Mouse (Mus musculus): ENCODE results near the gene Dmwd. TPM values are rescaled to one million over a fixed set of nuclear protein-coding genes. Genes with fewer than 3 reads are reported as not detected.
A peak's percentile ranks its signal among the peaks of the same experiment; 100 is the strongest.

Gene Dmwd
- polyA plus RNA-seq, 1 experiment: 26.6 TPM

DNA sequence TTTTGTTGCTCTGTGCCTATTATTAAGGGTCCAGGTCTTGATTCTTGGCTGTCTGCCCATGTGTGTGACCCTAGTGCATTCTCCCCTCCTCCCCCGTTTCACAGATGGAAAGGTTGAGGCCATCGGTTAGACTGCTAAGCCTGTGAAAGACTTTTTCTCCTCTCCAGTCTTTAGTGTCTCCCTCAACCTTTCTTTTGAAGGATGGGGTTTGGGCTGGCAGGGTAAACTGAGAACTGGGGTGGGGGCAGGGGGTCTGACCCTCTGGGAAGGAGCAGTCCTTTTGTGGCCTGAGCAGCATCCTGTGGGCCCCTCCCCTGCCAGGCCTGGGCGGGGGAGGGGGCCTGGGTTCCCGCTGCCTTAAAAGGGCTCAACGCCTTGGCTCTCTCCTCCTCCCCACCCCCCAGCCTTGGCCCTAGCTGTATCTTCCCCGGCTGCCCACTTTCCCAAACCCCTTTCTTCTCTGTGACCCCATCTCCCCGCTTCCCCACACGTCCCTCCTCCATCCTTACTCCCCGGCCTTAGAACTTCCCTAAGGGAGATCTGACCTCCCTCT, 9.0 kb downstream of the Dmwd start:
- Histone ChIP-seq H3K4me3 (ENCODE audit: extremely low read depth, insufficient read depth, insufficient read length) (peak overlapping the region; percentile 2; the same call in 1 of the 2 replicates), H3K36me3 (ENCODE audit: control insufficient read depth, insufficient read depth, low read length) (peaks cover 1% of the 10 kb centered on the region; the same call in 1 of the 2 replicates), H3K27ac (ENCODE audit: insufficient read depth, low read length) (0 out of 2 replicates have a peak overlapping the region, but pooled peaks have one; percentile 1), H3K4me1 (ENCODE audit: control insufficient read depth, insufficient read depth, insufficient read length) (peaks cover 26% of the 10 kb centered on the region), H3K27me3 (ENCODE audit: control insufficient read depth, insufficient read depth, low read length) (peaks cover 10% of the 10 kb centered on the region; the same call in 1 of the 2 replicates)
- DNase-seq (ENCODE audit: low read depth in 1 of 2, low spot score in 2 of 2): no peak
- no peak for TF ChIP-seq POLR2A (IDR thresholded peaks at IDR 0.05; ENCODE audit: low read depth, low read length)
- no peak for TF ChIP-seq CTCF (IDR thresholded peaks at IDR 0.05; ENCODE audit: extremely low read depth, insufficient read depth, insufficient read length, insufficient replicate concordance)
- 25% methylated on average over 9 of the region's 9 CpGs for WGBS

DNA sequence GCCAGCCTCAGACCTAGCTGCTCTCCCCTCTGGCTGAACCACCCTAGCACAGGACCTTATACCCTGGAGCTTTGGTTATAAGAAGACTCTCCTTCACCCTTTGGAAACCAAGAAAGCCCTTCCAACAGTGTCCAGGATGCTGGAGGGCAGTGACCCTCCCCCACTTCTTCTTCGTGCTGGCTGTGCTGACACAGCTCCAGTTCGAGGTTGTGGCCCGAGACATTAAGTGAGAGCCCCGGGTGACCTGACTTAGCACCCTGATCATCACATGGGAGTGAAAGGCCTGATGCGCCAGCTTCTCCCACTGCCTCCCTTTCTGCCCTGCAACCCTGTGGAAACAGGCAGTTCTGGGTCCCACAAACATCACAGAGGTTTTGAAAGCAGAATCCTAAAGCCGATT, 9.5 kb downstream of the Dmwd start:
- Histone ChIP-seq H3K27me3 (ENCODE audit: control insufficient read depth, insufficient read depth, low read length) (peaks cover 10% of the 10 kb centered on the region; the same call in 1 of the 2 replicates), H3K4me1 (ENCODE audit: control insufficient read depth, insufficient read depth, insufficient read length) (peaks cover 26% of the 10 kb centered on the region), H3K36me3 (ENCODE audit: control insufficient read depth, insufficient read depth, low read length) (peaks cover 1% of the 10 kb centered on the region; the same call in 1 of the 2 replicates), H3K4me3 (ENCODE audit: extremely low read depth, insufficient read depth, insufficient read length) (0 out of 2 replicates have a peak overlapping the region, but pooled peaks have one; percentile 2), H3K27ac (ENCODE audit: insufficient read depth, low read length) (no peak overlapping the region)
- WGBS: 9% methylated on average over 6 of the region's 6 CpGs
- no peak for DNase-seq (ENCODE audit: low read depth in 1 of 2, low spot score in 2 of 2)
- TF ChIP-seq POLR2A (IDR thresholded peaks at IDR 0.05; ENCODE audit: low read depth, low read length) (no peak), CTCF (IDR thresholded peaks at IDR 0.05; ENCODE audit: extremely low read depth, insufficient read depth, insufficient read length, insufficient replicate concordance) (no peak)

DNA sequence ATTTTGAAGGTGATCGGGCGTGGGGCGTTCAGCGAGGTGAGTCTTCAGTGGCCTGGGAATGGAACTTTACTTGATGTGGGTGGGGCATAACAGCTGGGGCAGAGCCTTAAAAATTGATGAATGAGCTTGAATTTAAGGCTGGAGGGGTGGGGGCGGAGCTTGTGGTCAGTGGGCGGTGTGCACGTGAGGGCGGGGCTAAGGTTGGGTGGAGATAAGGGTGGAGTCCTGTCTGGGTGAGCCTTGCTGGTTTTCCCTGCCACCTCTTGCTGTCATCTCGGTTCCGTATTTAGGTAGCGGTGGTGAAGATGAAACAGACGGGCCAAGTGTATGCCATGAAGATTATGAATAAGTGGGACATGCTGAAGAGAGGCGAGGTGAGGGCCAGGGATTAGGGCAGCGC, 10.0 kb downstream of the Dmwd start:
- no peak for TF ChIP-seq POLR2A (IDR thresholded peaks at IDR 0.05; ENCODE audit: low read depth, low read length)
- TF ChIP-seq CTCF (IDR thresholded peaks at IDR 0.05; ENCODE audit: extremely low read depth, insufficient read depth, insufficient read length, insufficient replicate concordance): no peak
- Histone ChIP-seq H3K27ac (ENCODE audit: insufficient read depth, low read length) (no peak overlapping the region), H3K4me1 (ENCODE audit: control insufficient read depth, insufficient read depth, insufficient read length) (peaks cover 26% of the 10 kb centered on the region), H3K27me3 (ENCODE audit: control insufficient read depth, insufficient read depth, low read length) (peaks cover 10% of the 10 kb centered on the region; the same call in 1 of the 2 replicates), H3K4me3 (ENCODE audit: extremely low read depth, insufficient read depth, insufficient read length) (peak overlapping the region; percentile 11; the same call in 1 of the 2 replicates), H3K36me3 (ENCODE audit: control insufficient read depth, insufficient read depth, low read length) (peaks cover 1% of the 10 kb centered on the region; the same call in 1 of the 2 replicates)
- WGBS: 6% methylated on average over 14 of the region's 14 CpGs
- DNase-seq (ENCODE audit: low read depth in 1 of 2, low spot score in 2 of 2): peak; percentile 57 to 74

DNA sequence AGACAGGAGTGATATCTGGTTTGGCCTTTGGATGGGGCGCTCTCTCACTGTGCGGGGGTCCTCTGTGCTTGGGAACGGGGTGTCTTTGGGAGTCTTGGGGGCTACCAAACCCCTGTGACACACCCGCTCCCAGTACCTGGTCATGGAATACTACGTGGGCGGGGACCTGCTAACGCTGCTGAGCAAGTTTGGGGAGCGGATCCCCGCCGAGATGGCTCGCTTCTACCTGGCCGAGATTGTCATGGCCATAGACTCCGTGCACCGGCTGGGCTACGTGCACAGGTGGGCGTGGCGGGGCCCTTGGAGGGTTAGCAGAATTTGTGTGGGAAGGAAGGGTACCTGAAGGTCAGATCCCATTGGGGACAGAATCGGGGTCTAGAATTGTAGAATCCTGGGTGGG, 10.7 kb downstream of the Dmwd start:
- TF ChIP-seq CTCF (IDR thresholded peaks at IDR 0.05; ENCODE audit: extremely low read depth, insufficient read depth, insufficient read length, insufficient replicate concordance) (no peak), POLR2A (IDR thresholded peaks at IDR 0.05; ENCODE audit: low read depth, low read length) (no peak)
- Histone ChIP-seq H3K36me3 (ENCODE audit: control insufficient read depth, insufficient read depth, low read length) (peaks cover 1% of the 10 kb centered on the region; the same call in 1 of the 2 replicates), H3K27ac (ENCODE audit: insufficient read depth, low read length) (no peak overlapping the region), H3K4me1 (ENCODE audit: control insufficient read depth, insufficient read depth, insufficient read length) (peaks cover 26% of the 10 kb centered on the region), H3K27me3 (ENCODE audit: control insufficient read depth, insufficient read depth, low read length) (peaks cover 14% of the 10 kb centered on the region; the same call in 1 of the 2 replicates), H3K4me3 (ENCODE audit: extremely low read depth, insufficient read depth, insufficient read length) (no peak overlapping the region)
- no peak for DNase-seq (ENCODE audit: low read depth in 1 of 2, low spot score in 2 of 2)
- 72% methylated on average over 18 of the region's 18 CpGs for WGBS

DNA sequence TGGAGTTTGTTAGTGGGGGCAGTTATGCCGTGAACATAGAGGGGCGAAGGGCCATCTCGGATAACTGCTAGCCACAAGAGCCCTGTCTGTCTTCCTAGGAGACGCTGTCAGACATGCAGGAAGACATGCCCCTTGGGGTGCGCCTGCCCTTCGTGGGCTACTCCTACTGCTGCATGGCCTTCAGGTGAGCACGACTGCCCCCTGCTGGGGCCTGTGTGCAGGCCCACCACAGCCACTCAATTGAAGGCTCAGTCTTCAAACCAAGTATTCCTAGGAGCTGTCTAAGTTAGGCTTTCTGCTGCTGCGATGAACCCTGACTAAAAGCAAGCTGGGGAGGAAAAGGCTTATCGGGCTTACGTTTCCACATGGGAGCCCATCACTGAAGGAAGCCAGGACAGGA, 12.8 kb downstream of the Dmwd start:
- H3K36me3 ChIP-seq (ENCODE audit: control insufficient read depth, insufficient read depth, low read length): peaks cover 1% of the 10 kb centered on the region; the same call in 1 of the 2 replicates
- no peak overlapping the region for H3K4me3 ChIP-seq (ENCODE audit: extremely low read depth, insufficient read depth, insufficient read length)
- H3K27me3 ChIP-seq (ENCODE audit: control insufficient read depth, insufficient read depth, low read length): peaks cover 15% of the 10 kb centered on the region
- H3K27ac ChIP-seq (ENCODE audit: insufficient read depth, low read length): no peak overlapping the region
- WGBS: 29% methylated on average over 10 of the region's 10 CpGs
- TF ChIP-seq CTCF (IDR thresholded peaks at IDR 0.05; ENCODE audit: extremely low read depth, insufficient read depth, insufficient read length, insufficient replicate concordance) (peak; percentile 88), POLR2A (IDR thresholded peaks at IDR 0.05; ENCODE audit: low read depth, low read length) (no peak)
- H3K4me1 ChIP-seq (ENCODE audit: control insufficient read depth, insufficient read depth, insufficient read length): peaks cover 31% of the 10 kb centered on the region
- peak in 1 of 2 experiments; percentile 72 for DNase-seq (ENCODE audit: low read depth in 1 of 2, low spot score in 2 of 2)

DNA sequence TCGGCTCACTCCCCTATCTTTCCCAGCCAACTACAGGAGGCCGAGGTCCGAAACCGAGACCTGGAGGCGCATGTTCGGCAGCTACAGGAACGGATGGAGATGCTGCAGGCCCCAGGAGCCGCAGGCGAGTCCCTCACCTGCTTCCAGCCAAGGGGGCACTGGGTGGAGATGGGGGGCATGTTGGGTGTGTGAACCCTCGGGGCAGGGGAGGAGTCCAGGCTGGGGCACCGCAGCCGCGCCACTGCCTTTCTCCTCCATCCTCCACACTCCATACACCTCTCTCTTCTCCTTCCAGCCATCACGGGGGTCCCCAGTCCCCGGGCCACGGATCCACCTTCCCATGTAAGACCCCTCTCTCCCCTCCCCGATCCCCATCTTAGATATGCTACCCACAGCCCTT, 15.9 kb downstream of the Dmwd start:
- Histone ChIP-seq H3K4me1 (ENCODE audit: control insufficient read depth, insufficient read depth, insufficient read length) (peaks cover 16% of the 10 kb centered on the region), H3K27ac (ENCODE audit: insufficient read depth, low read length) (no peak overlapping the region), H3K27me3 (ENCODE audit: control insufficient read depth, insufficient read depth, low read length) (peaks cover 27% of the 10 kb centered on the region), H3K36me3 (ENCODE audit: control insufficient read depth, insufficient read depth, low read length) (peaks cover 1% of the 10 kb centered on the region; the same call in 1 of the 2 replicates), H3K4me3 (ENCODE audit: extremely low read depth, insufficient read depth, insufficient read length) (no peak overlapping the region)
- no peak for DNase-seq (ENCODE audit: low read depth in 1 of 2, low spot score in 2 of 2)
- no peak for TF ChIP-seq POLR2A (IDR thresholded peaks at IDR 0.05; ENCODE audit: low read depth, low read length)
- no peak for TF ChIP-seq CTCF (IDR thresholded peaks at IDR 0.05; ENCODE audit: extremely low read depth, insufficient read depth, insufficient read length, insufficient replicate concordance)
- WGBS: 73% methylated on average over 17 of the region's 17 CpGs

Measured in spleen, adult 2 months (tissue).